Mouse (Mus musculus) lung, adult 2 months (tissue): ENCODE data around the gene Ugt1a5.

Source experiments
- CTCF ChIP-seq: fragments of 200-500 bp; IDR thresholded peaks from 2 replicates; pipeline ENCODE4 v1.5.1; 2011; ENCODE audit warnings: mild to moderate bottlenecking, low read length, control low read depth; ENCODE audit not compliant: insufficient read depth
- POLR2A ChIP-seq: fragments of 200-500 bp; IDR thresholded peaks from 2 replicates; pipeline ENCODE4 v1.6.1; 2011; ENCODE audit warnings: low read depth, mild to moderate bottlenecking, control low read depth, low read length, borderline replicate concordance; ENCODE audit errors: extremely low read depth

- TF ChIP-seq CTCF (no peak), POLR2A (no peak)
These were observed 67.0 kb downstream of the Ugt1a5 start for GRCm38 (mm10) chr1:88232664-88233380.
